Mouse (Mus musculus) cortical plate, adult 2 months (tissue): Measurements from ENCODE around the gene Olfr1396. TPM values are rescaled to one million over a fixed set of nuclear protein-coding genes. Genes with fewer than 3 reads are reported as not detected.
"Not testable (repeated sequence)": the region's sequence is repeated elsewhere in the genome, so short reads cannot be mapped to it uniquely, and the experiment has no call there.

Experiments used
- H3K27ac ChIP-seq: fragments of 200-500 bp; 2 replicates; pipeline ENCODE4 v1.5.1; 2012; ENCODE audit warnings: low read length, control low read depth, inconsistent platforms; ENCODE audit not compliant: insufficient read depth
- H3K4me1 ChIP-seq: fragments of 200-500 bp; 2 replicates; pipeline ENCODE4 v1.6.1; 2011; ENCODE audit warnings: low read length; ENCODE audit not compliant: control insufficient read depth, insufficient read depth
- H3K4me3 ChIP-seq: fragments of 200-500 bp; 2 replicates; pipeline ENCODE4 v1.5.1; 2011; ENCODE audit warnings: mild to moderate bottlenecking, low read length, control low read depth; ENCODE audit not compliant: insufficient read depth
- CTCF ChIP-seq: fragments of 200-500 bp; IDR thresholded peaks from 2 replicates; pipeline ENCODE4 v1.5.1; 2011; ENCODE audit warnings: mild to moderate bottlenecking, control low read depth, low read length; ENCODE audit not compliant: insufficient read depth; ENCODE audit errors: extremely low read depth
- POLR2A ChIP-seq: fragments of 200-500 bp; IDR thresholded peaks from 2 replicates; pipeline ENCODE4 v1.6.1; 2011; ENCODE audit warnings: mild to moderate bottlenecking, low read length, control low read depth; ENCODE audit not compliant: insufficient read depth; ENCODE audit errors: extremely low read depth
- polyA plus RNA-seq: library from polyadenylated mRNA; depleted of rRNA; stranded (reverse); fragments of >200 nt; gene quantifications from 2 replicates; pipeline ENCODE4 v1.2.3, GENCODE M21; 2012; rRNA removed

Gene Olfr1396
- polyA plus RNA-seq, 1 experiment, result not detected

- Histone ChIP-seq H3K27ac (no peak overlapping the region), H3K4me1 (no peaks in the 10 kb centered on the region; the same call in 1 of the 2 replicates), H3K4me3 (no peak overlapping the region)
- TF ChIP-seq CTCF (no peak), POLR2A (no peak)
These were observed 31.5 kb downstream of the Olfr1396 start for GRCm38 (mm10) chr11:49083146-49083545.

GRCm38 (mm10) chr11:49081886-49082285, 32.8 kb downstream of the Olfr1396 start:
- H3K27ac ChIP-seq, result peak overlapping the region; percentile 10; the same call in 1 of the 2 replicates
- H3K4me1 ChIP-seq, result no peaks in the 10 kb centered on the region; the same call in 1 of the 2 replicates
- no peak for TF ChIP-seq CTCF
- TF ChIP-seq POLR2A, result no peak
- H3K4me3 ChIP-seq, result no peak overlapping the region

- H3K4me3 ChIP-seq, result no peak overlapping the region
- no peaks in the 10 kb centered on the region; the same call in 1 of the 2 replicates for H3K4me1 ChIP-seq
- no peak overlapping the region for H3K27ac ChIP-seq
- no peak for TF ChIP-seq POLR2A
- TF ChIP-seq CTCF, result no peak
These were observed 33.3 kb downstream of the Olfr1396 start for GRCm38 (mm10) chr11:49081356-49081755.

- no peak overlapping the region for H3K4me3 ChIP-seq
- TF ChIP-seq CTCF (no peak), POLR2A (no peak)
- H3K27ac ChIP-seq, result no peak overlapping the region
- no peaks in the 10 kb centered on the region; the same call in 1 of the 2 replicates for H3K4me1 ChIP-seq
These were observed 34.0 kb downstream of the Olfr1396 start for GRCm38 (mm10) chr11:49080636-49081035.

- Histone ChIP-seq H3K4me3 (no peak overlapping the region), H3K4me1 (no peaks in the 10 kb centered on the region; the same call in 1 of the 2 replicates), H3K27ac (no peak overlapping the region)
- no peak for TF ChIP-seq POLR2A
- no peak for TF ChIP-seq CTCF
These were observed 36.0 kb downstream of the Olfr1396 start for GRCm38 (mm10) chr11:49078719-49079118.

GRCm38 (mm10) chr11:49077012-49077411, 37.7 kb downstream of the Olfr1396 start:
- Histone ChIP-seq H3K4me1 (no peaks in the 10 kb centered on the region), H3K4me3 (no peak overlapping the region), H3K27ac (no peak overlapping the region; the same call in 1 of the 2 replicates)
- TF ChIP-seq POLR2A (no peak), CTCF (no peak)

- not testable (repeated sequence) for H3K4me1 ChIP-seq, H3K4me3 ChIP-seq
- peak within 1 kb of the TSS; percentile 71 for H3K27ac ChIP-seq
These were observed 38.5 kb downstream of the Olfr1396 start, which contains the start of gene Ifi47 for GRCm38 (mm10) chr11:49076001-49076757. Ifi47 (plus strand) TSS chr11:49076587.

- Histone ChIP-seq H3K27ac (no peak overlapping the region), H3K4me3 (no peak overlapping the region), H3K4me1 (no peaks in the 10 kb centered on the region)
- TF ChIP-seq POLR2A (no peak), CTCF (no peak)
These were observed 46.3 kb downstream of the Olfr1396 start for GRCm38 (mm10) chr11:49068358-49068757.

- H3K4me1 ChIP-seq, H3K4me3 ChIP-seq, H3K27ac ChIP-seq: not testable (repeated sequence)
These were observed 50.8 kb downstream of the Olfr1396 start, which contains the start of gene Tgtp2 for GRCm38 (mm10) chr11:49063713-49064469. Tgtp2 (minus strand) TSS chr11:49064206.

- not testable (repeated sequence) for H3K27ac ChIP-seq, H3K4me3 ChIP-seq, H3K4me1 ChIP-seq
These were observed 52.8 kb downstream of the Olfr1396 start for GRCm38 (mm10) chr11:49061865-49062264.

- H3K27ac ChIP-seq, H3K4me1 ChIP-seq, H3K4me3 ChIP-seq: not testable (repeated sequence)
These were observed 54.6 kb downstream of the Olfr1396 start for GRCm38 (mm10) chr11:49060061-49060460.

Other genes starting within 250 kb of the Olfr1396 start
- gene Irgm1, start 243.2 kb downstream of the Olfr1396 start, polyA plus RNA-seq, result 9.5 and 11.4 TPM in 2 replicates
- gene Gm5431, start 212.7 kb downstream of the Olfr1396 start, polyA plus RNA-seq, result 0.19 and 0.23 TPM in 2 replicates
- gene Psme2b, start 168.7 kb downstream of the Olfr1396 start, polyA plus RNA-seq, result 1.8 TPM in 2 replicates
- gene Olfr56, start 136.0 kb downstream of the Olfr1396 start, polyA plus RNA-seq, result 0.06 and 0.10 TPM in 2 replicates
- gene 9930111J21Rik1, start 135.5 kb downstream of the Olfr1396 start, polyA plus RNA-seq, result 0.42 and 0.57 TPM in 2 replicates
- 0.08 and 0.19 TPM in 2 replicates for gene Gm12185, start 122.6 kb downstream of the Olfr1396 start, polyA plus RNA-seq
- gene Tgtp1, start 120.7 kb downstream of the Olfr1396 start, polyA plus RNA-seq, result 1.0 and 1.6 TPM in 2 replicates
- 1.6 and 1.9 TPM in 2 replicates for gene 9930111J21Rik2, start 63.6 kb downstream of the Olfr1396 start, polyA plus RNA-seq
- 1.4 and 2.4 TPM in 2 replicates for gene Tgtp2, start 50.7 kb downstream of the Olfr1396 start, polyA plus RNA-seq
- gene Ifi47, start 38.3 kb downstream of the Olfr1396 start, polyA plus RNA-seq, result 1.6 and 2.3 TPM in 2 replicates
- 0.04 TPM in 1 of 2 replicates, not detected in the other for gene Olfr1395, start 27.4 kb upstream of the Olfr1396 start, polyA plus RNA-seq
- gene Olfr1394, start 39.5 kb upstream of the Olfr1396 start, polyA plus RNA-seq, result not detected in 2 replicates
- 0.04 TPM in 1 of 2 replicates, not detected in the other for gene Btnl9, start 72.3 kb upstream of the Olfr1396 start, polyA plus RNA-seq
- 22.1 and 25.0 TPM in 2 replicates for gene Zfp62, start 88.4 kb upstream of the Olfr1396 start, polyA plus RNA-seq
- gene Mgat1, start 129.3 kb upstream of the Olfr1396 start, polyA plus RNA-seq, result 68.1 and 73.7 TPM in 2 replicates
- gene Olfr1393, start 163.4 kb upstream of the Olfr1396 start, polyA plus RNA-seq, result 0.15 and 0.73 TPM in 2 replicates
- gene Olfr1392, start 170.4 kb upstream of the Olfr1396 start, polyA plus RNA-seq, result 0.04 and 0.17 TPM in 2 replicates
- not detected in 2 replicates for gene Olfr10, start 189.9 kb upstream of the Olfr1396 start, polyA plus RNA-seq
- not detected in 2 replicates for gene Olfr1391, start 207.9 kb upstream of the Olfr1396 start, polyA plus RNA-seq
- not detected in 2 replicates for gene Olfr1390, start 220.3 kb upstream of the Olfr1396 start, polyA plus RNA-seq